Mouse (Mus musculus) hindbrain, postnatal 0 days (tissue): ENCODE measurements around the gene Mrs2. TPM values are rescaled to one million over a fixed set of nuclear protein-coding genes. Genes with fewer than 3 reads are reported as not detected.

Experiments
- ATAC-seq: fragments of 200-750 bp; cut with Nextera tagmentation; 2 replicates; pipeline ENCODE4 v1.8.0; 2017; ENCODE audit warnings: mild to moderate bottlenecking, moderate TSS enrichment, moderate library complexity
- DNase-seq: peaks from one replicate; pipeline ENCODE4 v3.0.0-alpha.2; 2015; ENCODE audit warnings: low spot score
- H3K27ac ChIP-seq: fragments of 300-500 bp; sonication (generic); 2 replicates; pipeline ENCODE4 v1.5.1; 2014; ENCODE audit warnings: mild to moderate bottlenecking
- H3K27me3 ChIP-seq: fragments of 300-500 bp; sonication (generic); 2 replicates; pipeline ENCODE4 v1.6.1; 2014; ENCODE audit warnings: low read length, mixed read lengths; ENCODE audit not compliant: insufficient read depth
- H3K36me3 ChIP-seq: fragments of 300-500 bp; sonication (generic); 2 replicates; pipeline ENCODE4 v1.6.1; 2014; ENCODE audit warnings: low read length, mixed read lengths; ENCODE audit not compliant: insufficient read depth
- H3K4me1 ChIP-seq: fragments of 300-500 bp; sonication (generic); 2 replicates; pipeline ENCODE4 v1.6.1; 2014; ENCODE audit warnings: antibody characterized with exemption, low read length, mixed read lengths; ENCODE audit not compliant: insufficient read depth
- H3K4me2 ChIP-seq: fragments of 300-500 bp; sonication (generic); 2 replicates; pipeline ENCODE4 v1.6.1; 2014; ENCODE audit warnings: low read depth, mild to moderate bottlenecking, low read length, moderate library complexity, mixed read lengths
- H3K4me3 ChIP-seq: fragments of 300-500 bp; sonication (generic); 2 replicates; pipeline ENCODE4 v1.5.1; 2014; ENCODE audit warnings: low read length
- H3K9ac ChIP-seq: fragments of 300-500 bp; sonication (generic); replicated peaks from 2 replicates; pipeline ENCODE4 v1.6.1; 2014; ENCODE audit warnings: mild to moderate bottlenecking, low read length, moderate library complexity, mixed read lengths
- H3K9me3 ChIP-seq: fragments of 300-500 bp; sonication (generic); 2 replicates; pipeline ENCODE4 v1.6.1; 2016; ENCODE audit warnings: low read length, mixed read lengths
- CTCF ChIP-seq: IDR thresholded peaks from 2 replicates; pipeline ENCODE4 v1.5.1; 2016; ENCODE audit warnings: antibody characterized with exemption, control low read depth, low read depth
- WGBS: fragments of 180-500 bp; shearing (Covaris S2); extraction: QIAGEN DNeasy Blood & Tissue Kit; methylation state at CpG from one replicate; pipeline ENCODE4 v1.1.7; 2014; 5-methylcytosine and 5-hydroxymethylcytosine counted together
- polyA plus RNA-seq: library from polyadenylated mRNA; unstranded; fragments of >200 nt; fragmentation: Nextera tagmentation; extraction: Ambion mirVana; gene quantifications from 2 replicates; pipeline ENCODE4 v1.2.1, GENCODE M21; 2015
- total RNA-seq: library from RNA; depleted of rRNA; stranded (reverse); fragments of >200 nt; gene quantifications from 2 replicates; pipeline ENCODE4 v1.2.3, GENCODE M21; 2014

Gene Mrs2
- total and polyA plus RNA-seq, 2 experiments from 2014 or later, result 12.7 to 27.2 TPM

- Histone ChIP-seq H3K9ac (no peak overlapping the region), H3K4me3 (no peak overlapping the region)
- WGBS, result 92% methylated on average over 5 of the region's 5 CpGs
Measured at GRCm38 (mm10) chr13:25052671-25053070, 32.5 kb upstream of the Mrs2 start.

GRCm38 (mm10) chr13:25039488-25039887 is 19.3 kb upstream of the Mrs2 start:
- H3K9me3 ChIP-seq, result no peaks in the 10 kb centered on the region
- no peaks in the 10 kb centered on the region for H3K36me3 ChIP-seq
- ATAC-seq (no peak), DNase-seq (no peak)
- WGBS, result 68% methylated on average over 2 of the region's 2 CpGs
- no peaks in the 10 kb centered on the region for H3K27me3 ChIP-seq
- no peak overlapping the region for H3K27ac ChIP-seq
- no peak overlapping the region for H3K4me3 ChIP-seq
- TF ChIP-seq CTCF, result no peak
- H3K4me1 ChIP-seq, result no peaks in the 10 kb centered on the region
- no peak overlapping the region for H3K9ac ChIP-seq
- no peak overlapping the region for H3K4me2 ChIP-seq

More at GRCm38 (mm10) chr13:25052671-25053070, 32.5 kb upstream of the Mrs2 start:
- Histone ChIP-seq H3K9me3 (no peaks in the 10 kb centered on the region), H3K27me3 (no peaks in the 10 kb centered on the region), H3K4me1 (0 out of 2 replicates have a peak, but pooled peaks cover 6% of the 10 kb centered on the region), H3K4me2 (no peak overlapping the region), H3K36me3 (no peaks in the 10 kb centered on the region), H3K27ac (no peak overlapping the region)
- no peak for TF ChIP-seq CTCF
- DNase-seq (no peak), ATAC-seq (no peak)

- Histone ChIP-seq H3K4me1 (no peaks in the 10 kb centered on the region), H3K9ac (no peak overlapping the region), H3K4me2 (no peak overlapping the region), H3K27me3 (no peaks in the 10 kb centered on the region), H3K4me3 (no peak overlapping the region), H3K36me3 (no peaks in the 10 kb centered on the region), H3K27ac (no peak overlapping the region), H3K9me3 (no peaks in the 10 kb centered on the region)
- no peak for TF ChIP-seq CTCF
- ATAC-seq (no peak), DNase-seq (no peak)
- 72% methylated on average over 3 of the region's 3 CpGs for whole genome bisulfite sequencing
Measured at GRCm38 (mm10) chr13:25027114-25027425, 6.9 kb upstream of the Mrs2 start.

GRCm38 (mm10) chr13:25026409-25027113 is 6.4 kb upstream of the Mrs2 start:
- Histone ChIP-seq H3K9ac (no peak overlapping the region), H3K9me3 (no peaks in the 10 kb centered on the region), H3K4me3 (no peak overlapping the region), H3K4me2 (no peak overlapping the region), H3K36me3 (no peaks in the 10 kb centered on the region), H3K27ac (no peak overlapping the region), H3K27me3 (no peaks in the 10 kb centered on the region), H3K4me1 (no peaks in the 10 kb centered on the region)
- 83% methylated on average over 6 of the region's 6 CpGs for WGBS
- TF ChIP-seq CTCF, result no peak
- ATAC-seq, result no peak
- no peak for DNase-seq

- H3K36me3 ChIP-seq, result no peaks in the 10 kb centered on the region
- H3K9ac ChIP-seq, result no peak overlapping the region
- H3K27me3 ChIP-seq, result no peaks in the 10 kb centered on the region
- DNase-seq, result peak; percentile 75
- H3K27ac ChIP-seq, result no peak overlapping the region
- H3K4me1 ChIP-seq, result peaks cover 4% of the 10 kb centered on the region; the same call in 1 of the 2 replicates
- no peak overlapping the region for H3K4me3 ChIP-seq
- no peak for ATAC-seq
- peak; percentile 58 for TF ChIP-seq CTCF
- WGBS, result 32% methylated on average over 2 of the region's 2 CpGs
- no peaks in the 10 kb centered on the region for H3K9me3 ChIP-seq
- no peak overlapping the region for H3K4me2 ChIP-seq
Measured at GRCm38 (mm10) chr13:25024655-25025054, 4.5 kb upstream of the Mrs2 start.

GRCm38 (mm10) chr13:25023129-25023528 is 3.0 kb upstream of the Mrs2 start:
- no peak overlapping the region for H3K4me3 ChIP-seq
- H3K27ac ChIP-seq, result no peak overlapping the region
- ATAC-seq, result no peak
- H3K4me1 ChIP-seq, result peaks cover 14% of the 10 kb centered on the region; the same call in 1 of the 2 replicates
- H3K4me2 ChIP-seq, result no peak overlapping the region
- H3K9me3 ChIP-seq, result no peaks in the 10 kb centered on the region
- H3K36me3 ChIP-seq, result no peaks in the 10 kb centered on the region
- no peak for TF ChIP-seq CTCF
- no peaks in the 10 kb centered on the region for H3K27me3 ChIP-seq
- DNase-seq, result no peak
- H3K9ac ChIP-seq, result no peak overlapping the region
- 86% methylated on average over 3 of the region's 3 CpGs for WGBS

- H3K27me3 ChIP-seq, result no peaks in the 10 kb centered on the region
- no peak overlapping the region for H3K4me3 ChIP-seq
- H3K27ac ChIP-seq, result no peak overlapping the region
- WGBS, result 61% methylated on average over 4 of the region's 4 CpGs
- no peaks in the 10 kb centered on the region for H3K9me3 ChIP-seq
- no peak for TF ChIP-seq CTCF
- H3K4me1 ChIP-seq, result peaks cover 14% of the 10 kb centered on the region; the same call in 1 of the 2 replicates
- H3K36me3 ChIP-seq, result peaks cover 3% of the 10 kb centered on the region; the same call in 1 of the 2 replicates
- DNase-seq (no peak), ATAC-seq (no peak)
- H3K9ac ChIP-seq, result no peak overlapping the region
- no peak overlapping the region for H3K4me2 ChIP-seq
Measured at GRCm38 (mm10) chr13:25022386-25022785, 2.2 kb upstream of the Mrs2 start.
